Mouse (Mus musculus) ZHBTc4 (cell line): ENCODE measurements at regions not wholly inside any gene's neighbourhood (a gene's known extent, or its start where the extent isn't known, plus 50 kb on each side); places are given as distances from the start of the nearest gene placed in this dataset.

ENCODE experiments used
- DNase-seq: peaks from one replicate; pipeline ENCODE4 v3.0.0-alpha.2; 2011; ENCODE audit warnings: low read depth, low spot score

DNA sequence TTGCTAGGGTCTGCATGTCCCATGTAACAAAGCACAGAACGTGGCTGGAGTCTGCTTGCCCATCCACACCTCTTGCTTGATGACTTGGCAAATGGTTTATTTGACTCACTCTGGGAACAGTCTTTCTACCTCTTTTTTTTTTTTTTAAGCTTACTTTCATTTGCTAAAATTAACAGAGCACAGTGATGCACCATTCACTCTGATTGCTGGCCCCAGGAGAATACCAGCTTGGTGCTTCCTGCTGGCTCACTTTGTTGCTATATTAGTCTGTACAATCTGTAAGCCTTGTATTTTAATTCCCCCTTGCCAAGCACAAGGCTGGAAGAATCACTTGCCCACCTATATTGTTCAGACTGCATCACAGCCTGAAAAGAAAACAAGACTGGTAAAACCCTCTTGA lies 521.4 kb upstream of the Atp11b start:
- DNase-seq, result no peak

DNA sequence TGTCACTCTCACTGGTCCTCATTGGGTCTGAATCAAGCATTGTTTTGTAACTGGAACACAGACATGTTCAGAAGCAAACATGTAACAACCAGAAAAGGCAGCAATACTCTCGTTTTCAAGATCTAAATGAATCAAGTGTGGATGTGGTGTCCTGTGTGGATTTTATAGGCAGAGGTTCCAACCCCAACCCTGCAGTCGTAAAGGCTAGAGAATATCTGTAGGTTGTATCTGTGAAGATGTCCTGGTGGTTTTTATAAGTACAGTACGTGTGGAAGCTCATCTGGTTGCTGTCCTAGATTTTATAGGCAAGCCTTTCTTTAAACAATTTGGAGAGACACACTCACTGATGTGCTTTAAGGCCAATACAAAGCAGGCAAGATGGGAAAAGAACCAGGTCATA lies 518.8 kb upstream of the Atp11b start:
- no peak for DNase-seq

DNA sequence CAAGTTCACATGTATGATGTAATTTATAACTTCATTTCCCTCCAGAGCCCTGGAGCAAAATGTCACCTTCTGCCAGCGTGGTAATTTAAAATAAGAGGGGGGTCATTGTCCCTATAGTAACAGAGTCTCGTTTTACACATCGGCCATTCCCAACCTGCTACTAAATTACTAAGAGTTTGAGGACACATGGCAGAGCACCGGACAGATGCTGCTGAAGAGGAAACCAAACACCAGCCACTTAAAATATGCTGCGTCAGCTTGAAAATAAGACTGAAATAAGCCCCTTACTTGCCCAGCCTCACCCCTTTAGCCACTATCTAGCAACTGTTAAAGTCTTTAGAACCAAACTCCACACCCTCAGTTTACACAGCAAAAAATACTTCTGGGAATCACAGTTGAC lies 518.1 kb upstream of the Atp11b start:
- no peak for DNase-seq

DNA sequence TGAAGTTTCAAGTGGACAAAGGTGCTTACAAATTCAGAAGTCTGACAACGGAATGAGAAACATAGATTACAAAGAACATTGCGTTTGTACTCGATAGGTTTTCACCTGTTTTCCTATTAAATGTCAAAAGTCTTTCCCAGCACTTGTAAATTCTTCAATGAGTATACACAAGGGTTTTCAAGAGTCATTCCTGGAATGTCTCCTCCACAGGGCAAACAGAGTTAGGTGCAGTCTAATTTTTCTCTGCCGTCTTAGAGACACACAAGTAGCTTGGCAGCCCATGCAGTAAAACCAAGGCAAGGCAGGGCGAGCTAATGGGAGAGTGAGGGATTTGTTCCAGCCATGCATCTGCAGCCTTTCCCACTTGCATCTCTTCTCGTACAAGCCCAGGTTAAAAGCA lies 516.6 kb upstream of the Atp11b start:
- no peak for DNase-seq

DNA sequence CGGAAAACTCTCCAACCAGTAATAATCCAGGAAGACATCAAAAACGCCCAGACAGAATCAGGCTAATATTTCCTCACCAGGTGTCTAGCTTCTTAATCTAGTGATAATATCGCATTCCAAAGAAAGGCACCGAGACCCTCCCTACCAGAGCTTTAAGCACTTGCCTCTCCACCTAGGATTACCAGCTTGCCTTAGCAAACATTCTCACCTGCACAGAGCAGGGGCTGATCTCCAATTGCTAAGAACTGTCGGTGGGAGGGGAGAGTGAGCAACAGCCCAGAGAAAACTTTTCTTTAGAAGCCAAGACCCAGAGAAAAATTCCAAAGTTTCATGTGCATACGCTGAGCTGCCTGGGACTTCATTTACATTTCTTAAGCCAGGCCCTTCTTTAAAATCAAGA lies 511.6 kb upstream of the Atp11b start:
- DNase-seq, result peak; percentile 34

DNA sequence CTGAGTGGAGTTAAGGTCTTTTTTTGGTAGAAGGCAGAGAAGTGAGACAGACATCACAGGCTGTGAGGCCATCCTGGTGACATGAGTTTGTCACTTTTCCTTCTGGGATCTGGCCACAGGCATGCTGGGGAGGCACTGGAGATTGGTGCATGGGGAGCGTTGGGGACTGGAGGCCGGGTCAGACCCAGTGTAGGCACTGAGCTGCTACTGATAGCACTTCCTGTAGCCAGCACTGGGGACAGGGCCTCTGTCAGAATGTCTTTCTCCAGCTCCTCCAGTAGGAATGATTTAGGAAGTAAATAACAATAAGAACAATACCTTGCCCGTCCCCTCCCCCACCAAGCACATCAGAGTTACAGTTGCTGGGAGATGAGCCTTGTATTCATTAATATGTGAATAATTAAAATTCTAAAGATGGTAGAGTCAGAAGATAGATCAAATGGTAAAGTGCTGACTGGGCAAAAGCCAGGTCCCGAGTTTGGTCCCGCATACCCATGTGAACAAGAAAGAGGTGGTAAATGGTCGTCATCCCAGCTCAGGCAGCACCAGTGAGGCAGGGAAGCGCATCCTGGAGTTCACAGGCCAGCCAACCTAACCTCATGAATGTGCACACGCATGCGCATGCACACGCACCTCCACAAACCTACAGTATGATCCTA lies 510.9 kb upstream of the Atp11b start:
- DNase-seq, result peak; percentile 35

DNA sequence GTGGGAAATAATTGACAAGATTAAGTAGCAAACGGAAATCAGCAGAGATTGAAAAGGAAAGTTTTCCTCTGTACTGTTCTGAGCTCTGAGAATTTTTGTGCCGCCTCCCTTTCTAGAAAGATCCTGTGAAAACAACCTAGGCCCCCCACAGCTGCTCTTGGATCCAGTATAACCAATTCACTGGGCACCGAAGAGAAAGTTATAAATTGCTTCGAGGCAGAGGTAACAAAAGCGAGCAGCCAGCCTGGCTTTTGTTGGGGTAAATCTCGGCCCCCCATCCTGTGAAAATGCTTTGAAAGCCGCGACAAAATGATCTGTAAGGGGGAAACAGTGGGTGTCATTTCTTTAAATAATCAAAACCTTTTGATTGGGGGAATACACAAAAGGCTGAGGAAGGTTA lies 508.9 kb upstream of the Atp11b start:
- no peak for DNase-seq

DNA sequence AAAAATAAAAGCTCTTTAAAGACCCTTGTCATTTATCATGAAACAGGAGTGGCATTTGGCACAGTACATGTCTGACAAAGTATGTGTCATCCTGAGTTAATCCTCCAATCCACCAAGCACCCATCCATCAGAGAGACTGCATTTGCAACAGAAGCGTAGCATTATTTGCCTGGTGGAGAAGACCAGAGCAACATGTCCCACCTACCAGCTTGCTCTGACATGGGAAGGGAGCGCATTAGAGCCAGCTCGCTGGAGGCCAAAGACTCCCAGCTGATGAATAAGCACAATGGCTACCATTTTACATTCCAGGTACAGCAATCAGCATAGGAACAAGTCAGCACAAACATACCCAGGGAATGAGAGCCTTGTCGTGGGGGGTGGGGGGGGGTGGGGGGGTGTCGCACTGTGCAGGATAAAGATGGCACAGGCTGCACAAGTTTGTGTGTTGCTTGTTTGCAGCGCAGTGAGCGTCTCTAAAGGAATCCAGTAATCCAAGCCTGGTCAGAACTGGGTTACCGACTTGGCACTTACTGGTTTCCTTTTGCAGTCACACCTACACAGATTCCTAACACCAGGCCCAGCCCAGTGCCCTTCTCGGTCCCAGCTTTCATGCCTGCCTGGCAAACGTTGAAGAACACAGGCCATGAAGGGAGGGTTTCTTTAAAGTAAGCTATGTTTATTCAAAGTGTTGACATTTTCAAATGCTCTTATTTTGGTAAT lies 507.8 kb upstream of the Atp11b start:
- peak; percentile 37 for DNase-seq

DNA sequence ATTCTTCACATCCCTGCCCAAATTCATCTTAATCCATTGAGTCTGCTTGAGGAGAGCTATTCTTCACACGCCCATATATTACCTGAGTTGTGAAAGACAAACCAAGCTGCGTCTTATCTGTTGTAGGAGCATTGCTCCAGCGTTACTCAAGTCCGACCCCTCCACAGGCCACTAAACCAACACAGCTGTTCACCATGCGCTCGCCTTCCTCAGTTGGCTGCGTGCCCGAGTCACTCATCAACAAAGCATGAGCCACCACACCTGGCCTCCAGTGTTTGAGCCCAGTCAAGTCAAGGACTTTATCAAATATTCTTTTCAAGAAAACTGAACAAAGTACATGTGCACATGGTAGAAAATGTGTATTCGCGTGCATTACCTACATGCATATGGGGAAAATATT lies 504.7 kb upstream of the Atp11b start:
- DNase-seq, result no peak

DNA sequence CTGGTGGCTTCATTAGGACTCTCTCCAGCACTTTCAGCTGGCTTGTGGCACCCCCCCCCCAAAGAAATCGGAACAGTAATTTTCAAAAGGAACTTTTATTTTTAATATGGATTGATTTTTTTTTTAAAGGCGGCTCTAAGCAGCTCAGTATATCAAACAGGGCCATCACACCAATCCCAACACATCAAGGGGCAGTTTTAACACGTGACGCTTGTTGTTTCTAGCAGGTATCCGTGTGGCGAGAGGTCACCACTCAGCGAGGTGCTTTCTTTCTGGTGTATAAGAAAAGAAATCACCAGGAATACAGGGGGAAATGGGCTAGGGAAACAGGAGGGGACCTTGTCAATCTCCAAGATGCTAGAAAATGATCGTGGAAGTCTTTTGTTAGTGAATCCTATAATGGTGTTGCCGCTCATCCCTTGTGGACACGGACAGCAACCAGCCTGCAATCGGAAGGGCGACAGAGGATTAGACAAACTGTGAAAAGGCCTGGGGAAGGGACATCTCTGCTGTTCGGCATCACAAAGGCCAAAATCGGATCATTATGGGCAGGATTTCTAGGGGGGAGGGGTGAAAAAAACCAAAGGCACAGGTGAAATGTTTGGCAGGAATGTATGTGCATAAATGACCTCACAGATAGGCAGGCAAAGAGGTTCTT lies 503.7 kb upstream of the Atp11b start:
- no peak for DNase-seq

DNA sequence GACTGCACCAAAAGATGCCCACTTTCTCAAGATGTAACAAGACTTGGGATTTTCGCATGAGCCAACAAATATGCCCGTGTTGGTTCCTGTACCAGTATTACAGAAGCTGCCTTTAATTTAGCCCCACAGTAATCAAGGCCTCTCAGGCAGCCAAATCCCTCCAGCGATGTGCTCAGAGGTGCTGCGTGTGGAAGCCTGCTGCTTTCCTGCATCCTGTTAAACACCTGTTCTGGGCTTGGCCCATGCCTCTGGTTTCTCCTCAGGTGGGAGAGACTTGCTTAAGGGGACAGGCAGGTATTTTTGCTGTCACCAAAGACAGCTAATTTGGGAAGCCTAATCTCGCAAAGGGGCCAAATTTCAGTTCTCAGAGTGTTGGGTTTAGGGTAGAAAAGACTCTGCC lies 500.0 kb upstream of the Atp11b start:
- no peak for DNase-seq

DNA sequence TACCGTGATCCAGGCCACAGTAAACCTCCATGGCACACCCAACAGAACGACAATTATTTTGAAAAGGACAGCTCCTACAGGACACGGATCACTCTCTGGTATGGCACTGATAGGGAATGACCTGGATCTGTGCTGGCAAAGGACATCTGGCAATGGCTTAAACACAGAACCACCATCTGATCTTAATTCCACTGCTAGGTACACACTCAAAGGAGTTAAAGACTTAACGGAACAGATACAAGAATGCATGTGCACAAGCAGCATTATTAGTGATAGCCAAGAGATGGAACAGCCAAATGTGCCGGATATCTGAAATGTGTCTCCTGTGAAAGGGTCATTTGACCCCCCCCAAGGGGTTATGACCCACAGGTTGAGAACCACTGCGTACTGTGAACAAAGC lies 493.0 kb upstream of the Atp11b start:
- DNase-seq, result no peak

DNA sequence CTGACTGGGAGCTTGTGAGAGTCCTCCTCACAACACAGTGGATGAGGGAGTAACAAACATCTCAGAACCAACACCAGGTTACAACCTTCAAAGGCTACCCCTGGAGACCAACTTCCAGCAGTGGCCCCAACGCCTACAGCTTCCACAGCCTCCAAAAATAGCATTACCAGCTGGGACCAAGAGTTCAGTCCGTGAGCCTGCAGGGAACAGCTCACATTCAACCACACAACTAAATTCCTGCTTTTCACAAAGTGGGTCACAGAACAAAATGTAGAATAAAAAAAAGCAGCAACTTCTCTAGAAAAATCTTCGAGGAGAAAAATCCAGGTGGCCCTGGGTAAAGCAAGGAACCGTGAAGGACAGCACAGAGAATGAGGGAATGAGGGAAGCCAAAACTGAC lies 485.0 kb upstream of the Atp11b start:
- no peak for DNase-seq

DNA sequence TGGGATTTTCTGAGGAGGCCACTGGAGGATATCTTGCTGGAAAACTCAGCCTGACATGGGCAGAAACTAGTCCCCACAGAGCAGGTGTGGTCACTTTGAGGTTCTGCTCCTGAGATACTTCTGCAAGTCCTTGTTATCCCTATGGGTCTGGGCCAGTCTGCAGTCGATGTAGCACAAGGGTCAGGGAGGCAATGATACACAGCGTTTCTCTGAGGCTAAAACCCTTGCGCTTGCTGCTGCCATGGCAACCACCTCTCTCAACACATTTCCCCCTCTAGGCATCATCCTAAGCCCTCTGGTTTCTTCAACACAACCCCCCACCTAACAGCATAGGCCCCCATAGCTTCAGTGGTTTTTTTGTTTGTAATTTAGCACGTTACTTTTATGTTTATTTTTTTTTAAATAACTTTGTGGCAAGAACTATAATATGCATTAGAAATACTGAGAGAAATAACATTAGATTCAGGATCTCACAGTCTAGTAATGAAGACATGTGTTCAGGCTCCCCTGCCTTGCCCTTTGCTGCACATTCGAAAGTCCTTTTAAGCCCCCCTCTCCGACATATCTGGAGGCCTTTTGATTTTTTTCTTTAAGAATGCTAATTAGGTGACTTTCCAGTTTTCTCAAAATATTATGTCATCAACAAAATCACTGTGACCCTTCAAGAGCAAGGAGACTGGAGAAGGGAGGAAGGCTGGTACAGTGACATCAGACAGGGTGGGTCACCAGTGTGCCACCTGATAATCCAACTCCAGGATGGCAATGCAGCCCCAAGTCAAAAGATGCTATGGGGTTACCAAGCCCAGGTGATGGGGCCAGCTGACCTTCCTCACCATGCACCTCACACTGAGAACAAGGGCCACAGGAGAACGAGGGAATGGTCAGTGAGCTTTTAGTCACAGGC lies 483.7 kb upstream of the Atp11b start:
- DNase-seq, result no peak

DNA sequence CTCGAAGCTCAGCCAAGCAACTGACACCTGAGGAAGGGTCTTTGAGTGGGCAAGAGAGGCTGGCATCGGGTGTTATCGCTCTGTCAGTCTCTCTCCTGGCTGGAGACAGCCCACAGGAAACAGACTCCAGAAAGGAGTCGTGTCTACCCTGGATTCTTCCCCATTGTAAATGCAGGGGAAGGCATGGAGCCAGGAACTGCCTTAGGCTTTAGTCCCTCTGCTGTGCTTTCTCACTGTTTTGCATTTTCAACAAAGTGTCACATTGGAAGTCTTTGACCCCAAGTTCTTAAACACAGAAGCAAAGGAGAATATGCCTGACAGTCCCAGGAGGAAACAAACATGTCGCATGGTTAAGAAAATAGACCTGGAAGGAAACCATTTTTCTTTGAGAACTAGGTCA lies 480.4 kb upstream of the Atp11b start:
- no peak for DNase-seq

DNA sequence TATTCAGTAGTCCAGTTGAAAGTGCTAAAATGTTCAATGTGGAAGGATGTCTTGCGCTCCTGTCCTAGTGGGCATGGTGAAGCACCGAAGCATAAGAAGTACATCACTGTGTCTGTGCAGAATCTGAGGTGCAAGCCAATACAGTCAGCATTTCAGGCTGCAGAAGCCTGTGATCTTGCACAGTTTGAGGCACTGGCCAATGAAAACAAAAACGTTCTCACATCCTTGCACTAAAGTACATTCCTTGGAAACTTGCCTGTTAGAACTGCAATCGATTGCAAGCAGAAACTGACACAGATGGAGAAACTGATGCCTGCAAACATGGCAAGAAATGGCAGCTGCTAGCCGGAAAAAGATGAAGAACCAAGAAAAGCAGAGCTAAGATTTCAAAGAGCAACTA lies 472.9 kb upstream of the Atp11b start:
- DNase-seq, result no peak

DNA sequence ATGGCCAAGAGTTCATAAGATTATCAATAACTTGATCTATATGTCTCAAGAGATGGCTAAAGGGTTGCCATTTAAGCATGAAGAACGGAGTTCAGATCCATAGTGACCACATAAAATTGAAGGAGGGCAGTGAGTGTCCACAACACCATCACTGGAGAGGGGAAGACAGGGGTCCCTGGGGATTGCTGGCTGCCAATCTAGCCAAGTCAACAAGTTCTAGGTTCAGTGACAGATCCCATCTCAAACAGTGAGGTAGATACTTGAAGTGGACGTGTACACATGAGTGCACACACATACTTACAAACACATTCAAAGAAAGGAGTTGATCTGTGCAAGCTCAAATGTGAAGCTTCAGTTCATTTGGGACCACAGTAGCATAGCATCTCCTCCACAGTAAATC lies 471.8 kb upstream of the Atp11b start:
- DNase-seq, result no peak

DNA sequence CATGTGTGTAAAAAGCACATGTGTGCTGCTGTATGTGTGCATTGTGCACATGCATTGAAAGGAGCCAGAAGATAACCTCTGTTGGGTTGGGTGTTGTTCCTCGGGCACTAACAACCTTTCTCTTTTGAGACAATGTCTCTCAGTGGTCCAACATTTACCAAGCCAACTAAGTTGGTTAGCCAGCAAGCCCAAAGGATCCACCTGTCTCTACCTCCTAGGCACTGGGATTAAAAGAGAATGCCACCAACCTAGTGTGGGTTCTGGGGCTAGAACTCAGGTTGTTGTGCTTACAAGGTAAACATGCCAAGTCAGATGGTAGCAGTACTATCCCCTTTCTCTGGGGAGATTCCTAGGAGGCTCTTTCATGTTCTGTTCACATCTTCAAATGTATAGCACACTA lies 459.1 kb upstream of the Atp11b start:
- DNase-seq, result no peak

DNA sequence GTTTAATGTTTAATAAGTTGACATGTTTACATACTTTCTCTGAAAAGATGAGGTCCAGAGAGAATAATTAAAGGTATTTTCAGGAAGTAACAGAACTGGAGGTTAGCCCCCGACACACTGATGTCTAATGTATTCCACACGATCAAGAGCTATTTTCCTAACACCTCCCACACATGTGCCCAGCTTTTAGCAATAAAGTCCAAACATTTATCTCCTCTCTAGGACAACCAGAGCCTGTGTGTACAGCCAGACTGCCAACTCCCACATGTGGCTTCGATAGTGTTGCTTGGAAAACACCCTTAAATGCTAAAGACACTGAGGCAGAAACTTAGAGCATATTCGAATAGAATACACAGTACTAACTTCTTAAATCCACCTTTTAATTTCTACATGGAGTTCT lies 458.2 kb upstream of the Atp11b start:
- DNase-seq, result no peak

DNA sequence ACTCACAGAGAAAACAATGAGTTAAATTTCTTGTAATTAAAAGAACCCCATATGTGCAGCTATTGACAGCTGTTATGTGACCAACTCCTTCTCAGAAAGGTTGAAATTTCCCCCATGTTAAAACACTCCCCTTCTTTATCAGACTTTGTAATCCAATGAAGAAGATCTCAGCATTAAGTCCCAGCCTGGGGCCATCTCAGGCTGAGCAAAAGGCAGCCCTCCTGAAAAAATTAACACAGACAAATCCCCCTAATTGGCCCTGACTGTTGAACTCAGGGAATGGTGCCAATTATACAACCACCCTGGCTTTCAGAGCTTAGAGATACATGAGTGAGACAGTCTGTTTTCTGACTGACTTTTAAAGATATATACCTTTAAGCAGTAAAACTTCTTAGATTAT lies 454.9 kb upstream of the Atp11b start:
- no peak for DNase-seq

DNA sequence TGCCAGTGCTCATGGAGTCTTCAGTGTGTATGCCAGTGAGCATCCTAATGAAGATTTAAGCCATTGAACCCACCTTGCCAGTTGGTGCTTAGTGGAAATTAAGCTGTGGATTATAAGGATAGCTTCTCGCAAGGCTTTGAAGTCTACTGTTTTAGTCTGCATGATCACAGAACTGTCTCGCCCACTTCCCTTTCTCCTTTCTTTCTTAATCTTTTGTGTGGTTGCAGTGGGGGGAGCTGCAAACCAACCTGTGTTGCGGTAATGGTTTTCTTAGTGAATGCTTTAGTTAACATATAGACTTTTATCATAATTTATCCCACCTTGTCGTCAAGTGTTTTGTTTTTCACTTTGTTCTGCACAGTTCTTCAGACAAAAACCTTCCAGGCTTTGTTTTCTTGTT lies 447.9 kb upstream of the Atp11b start:
- DNase-seq, result no peak

DNA sequence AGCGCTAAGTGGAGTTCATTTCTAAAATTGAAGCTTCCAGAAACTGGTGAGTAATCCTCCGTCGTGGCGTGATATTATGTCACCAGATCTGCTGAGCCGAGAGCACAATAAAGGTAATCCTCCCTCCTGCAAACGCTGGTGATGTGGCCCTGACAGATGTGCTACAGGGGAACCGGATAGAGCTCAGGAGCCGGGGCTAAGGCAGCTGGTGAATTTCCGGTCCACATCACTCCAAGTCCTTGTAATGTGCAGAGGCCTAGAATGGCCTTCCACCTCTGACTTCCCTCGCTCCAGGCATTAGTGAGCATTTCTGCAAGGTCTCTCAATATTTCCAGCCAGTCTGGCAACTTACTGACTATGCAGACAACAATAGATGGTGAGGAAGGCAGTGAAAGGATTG lies 439.7 kb upstream of the Atp11b start:
- DNase-seq, result no peak
